Mouse (Mus musculus): ENCODE measurements at regions not wholly inside any gene's neighbourhood (a gene's known extent, or its start where the extent isn't known, plus 50 kb on each side); places are given as distances from the start of the nearest gene placed in this dataset.

DNA sequence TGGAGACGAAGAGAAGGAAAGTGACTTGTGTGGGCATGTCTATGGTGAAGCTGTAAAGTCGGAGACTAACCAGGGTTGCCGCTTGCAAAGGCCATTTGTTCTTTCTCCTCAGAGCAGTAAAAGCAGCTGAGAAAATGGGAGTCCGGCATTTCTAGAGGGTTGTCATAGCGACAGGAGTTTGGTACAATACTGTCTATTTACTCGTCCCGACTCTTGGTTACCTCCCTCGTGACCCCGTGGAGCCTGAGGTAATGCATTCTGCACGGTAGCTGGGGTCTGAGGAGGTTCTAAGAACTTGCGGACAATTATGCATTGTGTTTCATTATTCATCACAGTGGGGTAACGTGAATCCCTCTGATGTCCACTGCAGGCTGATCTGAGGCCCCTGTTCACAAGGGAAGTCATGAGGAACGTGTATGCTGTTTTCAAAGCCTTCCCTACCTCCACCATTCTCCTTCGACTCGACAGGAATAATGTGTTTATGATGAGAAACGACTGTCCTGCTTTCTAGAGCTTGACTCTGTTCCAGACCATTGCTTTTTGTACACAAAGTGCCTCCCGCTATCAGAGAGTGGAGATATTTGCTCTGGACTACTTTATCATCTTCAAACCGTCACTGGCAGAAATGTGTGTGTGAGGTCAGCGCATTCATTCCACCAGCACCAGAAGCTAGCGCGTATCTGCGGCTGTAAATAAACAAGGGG, 55.1 kb upstream of the Ednrb start:
- TF ChIP-seq CTCF (IDR thresholded peaks at IDR 0.05; ENCODE audit: low read depth, low read length) (no peak), EP300 (IDR thresholded peaks at IDR 0.05; ENCODE audit: insufficient read depth, low read depth, low read length) (no peak), POLR2A (IDR thresholded peaks at IDR 0.05; ENCODE audit: insufficient read depth, low read length) (no peak)
